Mouse (Mus musculus) small intestine, adult 2 months (tissue): ENCODE results near the gene Bmp8a.

Experiments used
- CTCF ChIP-seq: fragments of 200-500 bp; IDR thresholded peaks from 2 replicates; pipeline ENCODE4 v1.5.1; 2012; ENCODE audit warnings: low read depth, mild to moderate bottlenecking, control low read depth, inconsistent platforms, low read length, moderate library complexity, mixed read lengths; ENCODE audit not compliant: insufficient replicate concordance, insufficient read length; ENCODE audit errors: extremely low read depth
- POLR2A ChIP-seq: fragments of 200-500 bp; IDR thresholded peaks from 2 replicates; pipeline ENCODE4 v1.6.1; 2012; ENCODE audit warnings: low read depth, mild to moderate bottlenecking, control low read depth, inconsistent platforms, low read length, moderate library complexity

DNA sequence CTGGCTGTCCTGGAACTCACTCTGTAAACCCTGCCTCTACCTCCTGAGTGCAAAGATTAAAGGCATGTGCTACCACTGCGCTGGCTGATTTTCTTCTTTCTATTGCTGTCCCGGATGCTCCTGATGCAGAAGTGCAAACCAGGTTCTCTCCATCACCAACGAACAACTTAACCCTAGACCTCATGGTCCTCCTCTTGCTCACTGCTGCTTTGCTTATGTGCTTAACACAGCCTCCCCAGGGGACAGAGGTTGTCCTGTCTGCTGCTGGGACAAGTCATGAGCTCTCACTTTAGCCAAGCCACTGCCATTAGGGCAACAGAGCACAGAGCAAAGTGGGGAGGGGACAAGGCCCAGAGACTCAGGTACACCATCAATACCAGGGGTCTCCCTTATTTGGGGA is 28.6 kb downstream of the Bmp8a start:
- TF ChIP-seq CTCF = no peak
- TF ChIP-seq POLR2A = no peak
